Mouse (Mus musculus) limb, embryonic 13.5 days (tissue): ENCODE results near the gene Efna4. TPM values are rescaled to one million over a fixed set of nuclear protein-coding genes. Genes with fewer than 3 reads are reported as not detected.

ENCODE experiments used
- ATAC-seq: fragments of 200-750 bp; cut with Nextera tagmentation; 2 replicates; pipeline ENCODE4 v1.8.0; 2017; ENCODE audit warnings: low read depth, moderate number of reproducible peaks, moderate TSS enrichment; ENCODE audit not compliant: low FRiP score
- H3K27ac ChIP-seq: fragments of 300-500 bp; sonication (generic); 2 replicates; pipeline ENCODE4 v1.5.1; 2015; ENCODE audit warnings: inconsistent platforms, mild to moderate bottlenecking, moderate library complexity
- H3K27me3 ChIP-seq: fragments of 300-500 bp; sonication (generic); 2 replicates; pipeline ENCODE4 v1.6.1; 2015; ENCODE audit warnings: mild to moderate bottlenecking, inconsistent platforms
- H3K36me3 ChIP-seq: fragments of 300-500 bp; sonication (generic); 2 replicates; pipeline ENCODE4 v1.6.1; 2015; ENCODE audit warnings: inconsistent platforms, mild to moderate bottlenecking, moderate library complexity
- H3K4me1 ChIP-seq: fragments of 300-500 bp; sonication (generic); 2 replicates; pipeline ENCODE4 v1.6.1; 2015; ENCODE audit warnings: inconsistent platforms
- H3K4me2 ChIP-seq: fragments of 300-500 bp; sonication (generic); replicated peaks from 2 replicates; pipeline ENCODE4 v1.6.1; 2015; ENCODE audit warnings: inconsistent platforms, mild to moderate bottlenecking, moderate library complexity
- H3K4me3 ChIP-seq: fragments of 300-500 bp; sonication (generic); 2 replicates; pipeline ENCODE4 v1.5.1; 2015; ENCODE audit warnings: moderate library complexity, mild to moderate bottlenecking, inconsistent platforms
- H3K9ac ChIP-seq: fragments of 300-500 bp; sonication (generic); 2 replicates; pipeline ENCODE4 v1.6.1; 2015; ENCODE audit warnings: mild to moderate bottlenecking, inconsistent platforms
- H3K9me3 ChIP-seq: fragments of 300-500 bp; sonication (generic); 2 replicates; pipeline ENCODE4 v1.6.1; 2016; ENCODE audit warnings: inconsistent platforms
- WGBS: fragments of 180-500 bp; shearing (Covaris S2); methylation state at CpG from one replicate; pipeline ENCODE4 v1.1.7; 2015; 5-methylcytosine and 5-hydroxymethylcytosine counted together
- polyA plus RNA-seq: library from polyadenylated mRNA; unstranded; fragments of >200 nt; fragmentation: Nextera tagmentation; extraction: Ambion mirVana; gene quantifications from 2 replicates; pipeline ENCODE4 v1.2.1, GENCODE M21; 2015

Gene Efna4
- polyA plus RNA-seq, 1 experiment from 2014 or later = 49.0 TPM

- 62% methylated on average over 9 of the region's 9 CpGs for WGBS
- no peak overlapping the region for H3K27ac ChIP-seq
Observed at GRCm38 (mm10) chr3:89356029-89356428, 18.2 kb upstream of the Efna4 start.

DNA sequence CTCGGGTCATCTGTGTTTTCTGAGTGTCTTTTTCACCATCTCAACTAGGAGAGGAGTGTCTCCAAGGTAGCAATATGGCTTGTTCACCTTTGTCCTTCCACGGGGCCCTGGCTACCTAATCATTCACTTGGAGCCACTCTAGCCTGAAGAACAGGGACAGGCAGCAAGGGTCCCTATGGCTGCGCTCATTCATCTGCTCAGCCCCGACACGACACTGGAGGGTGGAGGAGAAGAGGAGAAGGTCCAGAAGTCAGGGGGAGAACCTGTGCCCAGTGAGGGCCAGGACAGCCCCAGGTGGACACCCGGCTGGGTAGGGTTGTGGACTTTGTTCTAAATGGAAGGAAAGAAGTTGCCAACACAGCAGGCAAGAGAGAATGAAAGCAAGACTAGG lies 17.7 kb upstream of the Efna4 start:
- no peak overlapping the region for H3K4me2 ChIP-seq
- H3K36me3 ChIP-seq = no peaks in the 10 kb centered on the region
- no peaks in the 10 kb centered on the region for H3K27me3 ChIP-seq
- no peak overlapping the region for H3K27ac ChIP-seq
- WGBS = 79% methylated on average over 6 of the region's 6 CpGs
- no peak; the same call in 1 of the 2 replicates for ATAC-seq
- H3K9me3 ChIP-seq = no peaks in the 10 kb centered on the region
- H3K4me1 ChIP-seq = peaks cover 3% of the 10 kb centered on the region
- H3K9ac ChIP-seq = 0 out of 2 replicates have a peak overlapping the region, but pooled peaks have one; percentile 14
- H3K4me3 ChIP-seq = no peak overlapping the region

More at GRCm38 (mm10) chr3:89356029-89356428, 18.2 kb upstream of the Efna4 start:
- no peaks in the 10 kb centered on the region for H3K4me1 ChIP-seq
- no peaks in the 10 kb centered on the region for H3K36me3 ChIP-seq
- no peaks in the 10 kb centered on the region for H3K27me3 ChIP-seq
- no peaks in the 10 kb centered on the region for H3K9me3 ChIP-seq
- no peak overlapping the region for H3K4me3 ChIP-seq
- ATAC-seq = no peak
- H3K9ac ChIP-seq = no peak overlapping the region
- H3K4me2 ChIP-seq = no peak overlapping the region

DNA sequence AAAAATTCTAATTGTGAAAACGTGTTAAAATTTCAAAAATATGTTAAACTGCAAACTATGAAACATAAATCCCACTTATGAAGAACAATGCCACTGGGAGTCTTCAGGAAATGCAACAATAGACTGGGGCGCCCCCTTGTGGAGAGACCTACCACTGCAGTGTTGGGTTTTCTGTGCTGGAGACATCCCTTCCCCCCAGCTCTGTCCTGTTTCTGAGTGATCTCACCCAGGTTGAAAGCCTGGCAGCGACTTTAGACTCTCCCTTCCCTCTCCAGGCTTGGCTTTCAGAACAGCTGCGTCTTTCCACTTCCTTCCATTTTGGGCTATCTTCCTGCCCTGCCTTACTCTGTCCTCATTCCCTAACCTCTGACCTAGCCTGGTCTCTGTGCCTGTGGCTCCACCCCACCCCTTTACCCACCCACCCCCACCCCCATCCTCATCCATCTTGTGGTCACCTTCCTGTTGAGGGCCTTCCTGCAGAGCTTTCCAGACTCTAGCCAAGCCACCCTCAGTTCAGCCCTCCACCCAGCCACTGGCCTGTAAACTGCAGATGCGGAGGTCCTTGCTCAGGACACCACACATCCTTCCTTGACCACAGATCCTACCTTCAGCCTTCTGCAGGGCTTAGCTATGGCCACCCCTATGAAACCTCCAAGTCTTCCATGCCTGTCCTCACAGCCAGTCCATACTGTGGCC lies 17.1 kb upstream of the Efna4 start:
- Histone ChIP-seq H3K4me3 (no peak overlapping the region), H3K36me3 (no peaks in the 10 kb centered on the region), H3K9ac (0 out of 2 replicates have a peak overlapping the region, but pooled peaks have one; percentile 14), H3K4me2 (no peak overlapping the region), H3K4me1 (peaks cover 7% of the 10 kb centered on the region), H3K27ac (no peak overlapping the region), H3K27me3 (no peaks in the 10 kb centered on the region), H3K9me3 (no peaks in the 10 kb centered on the region)
- ATAC-seq = no peak
- WGBS = 15% methylated on average over 5 of the region's 5 CpGs

GRCm38 (mm10) chr3:89351271-89351670 lies 13.4 kb upstream of the Efna4 start:
- 48% methylated on average over 5 of the region's 5 CpGs for WGBS
- H3K4me2 ChIP-seq = no peak overlapping the region
- no peak overlapping the region for H3K9ac ChIP-seq
- no peak for ATAC-seq
- H3K27ac ChIP-seq = no peak overlapping the region
- H3K36me3 ChIP-seq = peaks cover 12% of the 10 kb centered on the region; the same call in 1 of the 2 replicates
- peaks cover 15% of the 10 kb centered on the region for H3K27me3 ChIP-seq
- H3K9me3 ChIP-seq = no peaks in the 10 kb centered on the region
- peaks cover 17% of the 10 kb centered on the region for H3K4me1 ChIP-seq
- no peak overlapping the region for H3K4me3 ChIP-seq

GRCm38 (mm10) chr3:89349869-89350501 lies 12.2 kb upstream of the Efna4 start, which contains the start of gene Adam15:
Adam15 (minus strand) TSS chr3:89349996.
- peaks cover 17% of the 10 kb centered on the region for H3K4me1 ChIP-seq
- H3K27me3 ChIP-seq = peaks cover 15% of the 10 kb centered on the region
- H3K4me2 ChIP-seq = peak within 1 kb of the TSS; percentile 95
- peak within 1 kb of the TSS; percentile 67 for H3K4me3 ChIP-seq
- no peaks in the 10 kb centered on the region for H3K9me3 ChIP-seq
- no peak within 1 kb of the TSS for H3K27ac ChIP-seq
- H3K36me3 ChIP-seq = peaks cover 24% of the 10 kb centered on the region
- 1% methylated on average over 50 of the region's 59 CpGs for WGBS
- ATAC-seq = peak; percentile 88
- H3K9ac ChIP-seq = peak within 1 kb of the TSS; percentile 72

- Histone ChIP-seq H3K4me1 (peaks cover 17% of the 10 kb centered on the region), H3K9ac (peak overlapping the region; percentile 72), H3K27me3 (peaks cover 15% of the 10 kb centered on the region), H3K36me3 (peaks cover 31% of the 10 kb centered on the region), H3K4me2 (peak overlapping the region; percentile 95), H3K4me3 (peak overlapping the region; percentile 67), H3K27ac (no peak overlapping the region), H3K9me3 (no peaks in the 10 kb centered on the region)
- peak; percentile 21; the same call in 1 of the 2 replicates for ATAC-seq
- WGBS = 2% methylated on average over 38 of the region's 38 CpGs
Observed at GRCm38 (mm10) chr3:89348911-89349868, 11.4 kb upstream of the Efna4 start.

- Histone ChIP-seq H3K9me3 (no peaks in the 10 kb centered on the region), H3K27ac (no peak overlapping the region), H3K27me3 (peaks cover 15% of the 10 kb centered on the region), H3K4me1 (peaks cover 17% of the 10 kb centered on the region), H3K4me2 (no peak overlapping the region), H3K4me3 (no peak overlapping the region), H3K9ac (no peak overlapping the region), H3K36me3 (peaks cover 44% of the 10 kb centered on the region)
- WGBS = 78% methylated on average over 1 of the region's 1 CpGs
- ATAC-seq = no peak
Observed at GRCm38 (mm10) chr3:89347916-89348315, 10.1 kb upstream of the Efna4 start.

DNA sequence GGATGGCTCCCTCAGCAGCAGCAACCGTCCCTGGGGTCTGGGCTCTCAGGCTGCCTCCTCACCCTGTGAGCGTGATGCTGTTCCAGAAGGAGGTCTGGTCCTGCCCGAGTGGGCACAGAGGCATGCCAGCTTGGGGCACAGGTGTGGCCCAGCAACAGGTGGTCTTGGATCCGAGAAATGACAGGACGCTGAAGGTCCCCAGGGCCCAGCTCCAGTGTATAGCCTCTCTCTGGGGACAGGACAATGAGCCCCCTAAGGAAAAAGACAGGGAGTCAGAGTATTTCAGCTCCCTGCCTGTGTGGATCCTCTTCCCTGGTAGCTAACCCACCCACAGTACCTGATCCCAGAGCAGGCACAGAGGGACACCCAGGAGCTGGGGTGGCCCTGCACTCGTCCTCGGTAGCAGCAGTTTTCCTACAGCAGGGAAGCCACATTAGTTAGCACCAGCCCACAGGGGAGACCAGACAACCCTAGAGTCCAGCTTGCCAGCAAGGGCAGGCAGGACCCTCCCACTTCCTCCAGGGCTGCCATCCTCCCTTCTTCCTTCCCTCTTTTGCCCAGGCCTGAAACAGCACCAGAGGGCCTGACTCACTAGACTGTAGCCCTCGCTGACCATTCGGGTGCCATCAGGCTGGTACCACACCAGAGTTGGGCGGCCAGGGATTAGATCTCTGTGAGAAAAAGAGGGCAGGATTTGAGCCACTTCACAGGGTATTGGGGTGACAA lies 9.2 kb upstream of the Efna4 start:
- Histone ChIP-seq H3K9me3 (no peaks in the 10 kb centered on the region), H3K4me2 (no peak overlapping the region), H3K9ac (no peak overlapping the region), H3K4me3 (no peak overlapping the region), H3K27ac (no peak overlapping the region), H3K36me3 (peaks cover 49% of the 10 kb centered on the region), H3K27me3 (peaks cover 15% of the 10 kb centered on the region), H3K4me1 (peaks cover 17% of the 10 kb centered on the region)
- 79% methylated on average over 10 of the region's 10 CpGs for WGBS
- ATAC-seq = no peak

GRCm38 (mm10) chr3:89343279-89343678 lies 5.5 kb upstream of the Efna4 start:
- peaks cover 59% of the 10 kb centered on the region for H3K36me3 ChIP-seq

DNA sequence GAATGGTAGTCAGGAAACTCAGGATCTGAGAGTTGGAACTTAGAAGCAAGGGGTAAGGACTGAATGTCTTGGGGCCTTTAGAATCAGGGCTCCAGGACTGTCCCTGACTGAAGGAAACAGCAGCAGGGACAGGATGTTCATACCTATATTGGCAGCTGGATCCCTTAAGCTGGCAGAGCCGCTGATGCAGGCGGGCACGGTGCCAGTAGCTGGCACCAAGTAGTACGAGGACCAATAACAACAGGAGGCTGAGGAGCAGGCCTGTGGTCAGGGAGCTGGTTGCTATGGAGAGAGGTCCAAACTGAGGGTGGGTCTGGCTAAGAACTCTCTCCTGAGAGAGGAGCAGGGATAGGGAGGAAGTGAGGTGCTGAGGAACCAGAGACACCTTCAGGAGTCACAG lies 4.0 kb upstream of the Efna4 start:
- Histone ChIP-seq H3K4me2 (no peak overlapping the region), H3K27me3 (no peaks in the 10 kb centered on the region), H3K27ac (no peak overlapping the region), H3K9ac (peak overlapping the region; percentile 8), H3K4me1 (peaks cover 32% of the 10 kb centered on the region), H3K36me3 (peaks cover 51% of the 10 kb centered on the region), H3K9me3 (no peaks in the 10 kb centered on the region), H3K4me3 (no peak overlapping the region)
- WGBS = 91% methylated on average over 4 of the region's 4 CpGs
- ATAC-seq = no peak

More at GRCm38 (mm10) chr3:89343279-89343678, 5.5 kb upstream of the Efna4 start:
- H3K9ac ChIP-seq = no peak overlapping the region
- H3K27ac ChIP-seq = no peak overlapping the region
- H3K27me3 ChIP-seq = peaks cover 6% of the 10 kb centered on the region
- ATAC-seq = no peak
- no peaks in the 10 kb centered on the region for H3K9me3 ChIP-seq
- no peak overlapping the region for H3K4me2 ChIP-seq
- 87% methylated on average over 7 of the region's 7 CpGs for WGBS
- peaks cover 27% of the 10 kb centered on the region for H3K4me1 ChIP-seq
- H3K4me3 ChIP-seq = no peak overlapping the region

GRCm38 (mm10) chr3:89340465-89340864 lies 2.6 kb upstream of the Efna4 start:
- Histone ChIP-seq H3K4me3 (peak overlapping the region; percentile 88), H3K27ac (no peak overlapping the region), H3K9ac (peak overlapping the region; percentile 48; the same call in 1 of the 2 replicates), H3K36me3 (peaks cover 40% of the 10 kb centered on the region), H3K27me3 (no peaks in the 10 kb centered on the region), H3K4me1 (peaks cover 45% of the 10 kb centered on the region), H3K9me3 (no peaks in the 10 kb centered on the region), H3K4me2 (peak overlapping the region; percentile 92)
- ATAC-seq = no peak
- WGBS = 2% methylated on average over 11 of the region's 11 CpGs
